Mouse (Mus musculus): ENCODE results near the gene Tex2.

- TF ChIP-seq CTCF (IDR thresholded peaks at IDR 0.05; ENCODE audit: extremely low read depth, insufficient read depth, insufficient read length, insufficient replicate concordance) (no peak), POLR2A (IDR thresholded peaks at IDR 0.05; ENCODE audit: low read depth, low read length) (peak; percentile 100)
These were observed 112.6 kb downstream of the Tex2 start for GRCm38 (mm10) chr11:106500393-106501307.
